Comparison of ENCODE assay signal across 17 mouse cellular contexts in genomic region chr2:166292987-166293386, GRCm38 (mm10).
"Had no signal": no experiment of that assay in that cellular context is flagged by ENCODE, and none has a peak within 500 bp of the region (broad histone marks: within the 10 kb centered on the region; RNA-seq: fewer than 3 reads in every experiment).

No protein-coding gene starts in this region.

- DNase-seq: kidney, adult 18-20 months; kidney, postnatal 36 days; layer of hippocampus, adult 9-11 months; layer of hippocampus, postnatal 36 days; right cerebral cortex, adult 18-20 months; right cerebral cortex, postnatal 25 days; thymus, adult 2 months; thymus, postnatal 25 days had no signal

- H3K9ac ChIP-seq: intestine, embryonic 15.5 days; limb, embryonic 13.5 days; liver, embryonic 15.5 days; lung, embryonic 15.5 days; midbrain, embryonic 15.5 days had no signal

- H3K4me1 ChIP-seq: liver, embryonic 15.5 days; megakaryocyte, embryonic 14.5 days had no signal

- H3K36me3 ChIP-seq: intestine, embryonic 15.5 days; limb, embryonic 13.5 days; liver, embryonic 15.5 days; lung, embryonic 15.5 days; midbrain, embryonic 15.5 days had no signal

- H3K9me3 ChIP-seq: intestine, embryonic 15.5 days; limb, embryonic 13.5 days; liver, embryonic 15.5 days; lung, embryonic 15.5 days; megakaryocyte, embryonic 14.5 days; midbrain, embryonic 15.5 days had no signal

- H3K4me3 ChIP-seq: intestine, embryonic 15.5 days; limb, embryonic 13.5 days; liver, embryonic 15.5 days; lung, embryonic 15.5 days; midbrain, embryonic 15.5 days had no signal

- H3K4me2 ChIP-seq: intestine, embryonic 15.5 days; limb, embryonic 13.5 days; liver, embryonic 11.5 days; liver, embryonic 15.5 days; lung, embryonic 15.5 days; midbrain, embryonic 11.5 days; midbrain, embryonic 15.5 days had no signal

- ATAC-seq: intestine, embryonic 15.5 days; midbrain, embryonic 15.5 days had no signal

- H3K27me3 ChIP-seq: intestine, embryonic 15.5 days; limb, embryonic 13.5 days; liver, embryonic 15.5 days had no signal

- H3K27ac ChIP-seq: intestine, embryonic 15.5 days; kidney, postnatal 0 days; limb, embryonic 13.5 days; liver, embryonic 15.5 days; lung, embryonic 15.5 days; midbrain, embryonic 15.5 days had no signal
